Mouse (Mus musculus): ENCODE measurements around the gene Filip1l.

DNA sequence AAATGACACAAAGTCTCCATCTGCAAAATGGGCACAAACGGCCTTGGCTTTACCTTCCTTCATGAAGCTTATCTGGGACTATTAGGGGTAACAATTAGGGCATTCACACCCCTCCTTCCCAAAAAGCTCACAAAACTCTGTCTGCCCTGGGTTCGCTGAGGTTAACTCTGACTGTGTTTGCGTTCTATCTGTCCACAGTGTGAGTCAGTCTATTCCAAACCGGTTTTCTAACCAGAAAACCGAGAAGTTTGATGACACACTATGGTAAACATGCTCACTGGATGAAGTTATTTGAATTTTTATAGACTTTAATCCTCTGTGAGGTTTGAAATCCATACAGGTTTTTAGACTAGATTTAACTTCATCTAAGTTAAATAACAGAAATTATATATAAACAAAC lies 172.2 kb downstream of the Filip1l start:
- TF ChIP-seq ZC3H11A (IDR thresholded peaks at IDR 0.05; ENCODE audit: borderline replicate concordance, low read depth, low read length) (no peak), HCFC1 (IDR thresholded peaks at IDR 0.05; ENCODE audit: borderline replicate concordance, insufficient read depth, low read length) (no peak), MAFK (IDR thresholded peaks at IDR 0.05; ENCODE audit: insufficient read depth, low read depth, low read length) (no peak), ZNF384 (IDR thresholded peaks at IDR 0.05; ENCODE audit: low read depth, low read length) (no peak), CHD2 (IDR thresholded peaks at IDR 0.05; ENCODE audit: low read depth, low read length) (no peak)
